Mouse (Mus musculus): ENCODE measurements around the gene Mphosph9.
A peak's percentile ranks its signal among the peaks of the same experiment; 100 is the strongest.
"Not testable (repeated sequence)": the region's sequence is repeated elsewhere in the genome, so short reads cannot be mapped to it uniquely, and the experiment has no call there.

Mphosph9 gene

GRCm38 (mm10) chr5:124233874-124234661 lies 93.7 kb downstream of the Mphosph9 start:
- DNase-seq, result peak; percentile 26 to 47

GRCm38 (mm10) chr5:124233144-124233465 lies 94.7 kb downstream of the Mphosph9 start:
- no peak for DNase-seq

GRCm38 (mm10) chr5:124232360-124233143 lies 95.2 kb downstream of the Mphosph9 start:
- DNase-seq, result no peak

GRCm38 (mm10) chr5:124230461-124230860 lies 97.3 kb downstream of the Mphosph9 start:
- DNase-seq, result no peak

- DNase-seq, result no peak
These were observed 100.6 kb downstream of the Mphosph9 start for GRCm38 (mm10) chr5:124227193-124227592.

- no peak for DNase-seq
These were observed 101.3 kb downstream of the Mphosph9 start for GRCm38 (mm10) chr5:124226494-124226893.

- DNase-seq, result no peak
These were observed 101.9 kb downstream of the Mphosph9 start for GRCm38 (mm10) chr5:124225891-124226290.

- peak in 1 of 2 experiments; percentile 35 for DNase-seq
These were observed 103.3 kb downstream of the Mphosph9 start for GRCm38 (mm10) chr5:124224321-124225092.

GRCm38 (mm10) chr5:124223574-124223973 lies 104.2 kb downstream of the Mphosph9 start:
- no peak for DNase-seq

- no peak for DNase-seq
These were observed 105.1 kb downstream of the Mphosph9 start for GRCm38 (mm10) chr5:124222696-124223095.

GRCm38 (mm10) chr5:124221736-124222040 lies 106.1 kb downstream of the Mphosph9 start:
- DNase-seq, result no peak

GRCm38 (mm10) chr5:124221037-124221735 lies 106.6 kb downstream of the Mphosph9 start:
- DNase-seq, result peak in 1 of 2 experiments; percentile 45

GRCm38 (mm10) chr5:124220551-124220950 lies 107.2 kb downstream of the Mphosph9 start:
- DNase-seq, result no peak

- no peak for DNase-seq
These were observed 108.3 kb downstream of the Mphosph9 start for GRCm38 (mm10) chr5:124219431-124219830.

- DNase-seq, result peak in 1 of 2 experiments; percentile 31
These were observed 108.8 kb downstream of the Mphosph9 start for GRCm38 (mm10) chr5:124218986-124219385.

- no peak for DNase-seq
These were observed 110.1 kb downstream of the Mphosph9 start for GRCm38 (mm10) chr5:124217566-124218249.

GRCm38 (mm10) chr5:124217092-124217491 lies 110.7 kb downstream of the Mphosph9 start:
- not testable (repeated sequence) for DNase-seq

- DNase-seq, result no peak
These were observed 111.4 kb downstream of the Mphosph9 start for GRCm38 (mm10) chr5:124216403-124216802.

GRCm38 (mm10) chr5:124215647-124216046 lies 112.1 kb downstream of the Mphosph9 start:
- DNase-seq, result no peak

- DNase-seq, result no peak
These were observed 113.1 kb downstream of the Mphosph9 start for GRCm38 (mm10) chr5:124214516-124215145.

All from cerebellum, postnatal 10 days (tissue).